Mouse (Mus musculus) hindbrain, embryonic 15.5 days (tissue): ENCODE measurements around the gene Pacsin1. TPM values are rescaled to one million over a fixed set of nuclear protein-coding genes. Genes with fewer than 3 reads are reported as not detected.

ENCODE experiments used
- ATAC-seq: fragments of 200-750 bp; cut with Nextera tagmentation; 2 replicates; pipeline ENCODE4 v1.8.0; 2017; ENCODE audit warnings: low read depth, moderate number of reproducible peaks, moderate TSS enrichment; ENCODE audit not compliant: low FRiP score
- H3K27ac ChIP-seq: fragments of 300-500 bp; sonication (generic); replicated peaks from 2 replicates; pipeline ENCODE4 v1.5.1; 2015; ENCODE audit warnings: mild to moderate bottlenecking, inconsistent platforms
- H3K27me3 ChIP-seq: fragments of 300-500 bp; sonication (generic); 2 replicates; pipeline ENCODE4 v1.6.1; 2015; ENCODE audit warnings: control low read depth, inconsistent platforms
- H3K36me3 ChIP-seq: fragments of 300-500 bp; sonication (generic); 2 replicates; pipeline ENCODE4 v1.6.1; 2015; ENCODE audit warnings: control low read depth, inconsistent platforms
- H3K4me1 ChIP-seq: fragments of 300-500 bp; sonication (generic); replicated peaks from 2 replicates; pipeline ENCODE4 v1.6.1; 2015; ENCODE audit warnings: control low read depth, inconsistent platforms
- H3K4me2 ChIP-seq: fragments of 300-500 bp; sonication (generic); 2 replicates; pipeline ENCODE4 v1.6.1; 2015; ENCODE audit warnings: moderate library complexity, mild to moderate bottlenecking, inconsistent platforms
- H3K4me3 ChIP-seq: fragments of 300-500 bp; sonication (generic); 2 replicates; pipeline ENCODE4 v1.5.1; 2015; ENCODE audit warnings: mild to moderate bottlenecking, inconsistent platforms
- H3K9ac ChIP-seq: fragments of 300-500 bp; sonication (generic); 2 replicates; pipeline ENCODE4 v1.6.1; 2015; ENCODE audit warnings: inconsistent platforms
- H3K9me3 ChIP-seq: fragments of 300-500 bp; sonication (generic); 2 replicates; pipeline ENCODE4 v1.6.1; 2016; ENCODE audit warnings: control low read depth, inconsistent platforms
- WGBS: fragments of 180-500 bp; shearing (Covaris S2); methylation state at CpG from one replicate; pipeline ENCODE4 v1.1.7; 2015; 5-methylcytosine and 5-hydroxymethylcytosine counted together
- polyA plus RNA-seq: library from polyadenylated mRNA; unstranded; fragments of >200 nt; fragmentation: Nextera tagmentation; extraction: Ambion mirVana; gene quantifications from 2 replicates; pipeline ENCODE4 v1.2.1, GENCODE M21; 2015

Pacsin1 gene
- 55.1 and 61.9 TPM in 2 replicates for polyA plus RNA-seq

DNA sequence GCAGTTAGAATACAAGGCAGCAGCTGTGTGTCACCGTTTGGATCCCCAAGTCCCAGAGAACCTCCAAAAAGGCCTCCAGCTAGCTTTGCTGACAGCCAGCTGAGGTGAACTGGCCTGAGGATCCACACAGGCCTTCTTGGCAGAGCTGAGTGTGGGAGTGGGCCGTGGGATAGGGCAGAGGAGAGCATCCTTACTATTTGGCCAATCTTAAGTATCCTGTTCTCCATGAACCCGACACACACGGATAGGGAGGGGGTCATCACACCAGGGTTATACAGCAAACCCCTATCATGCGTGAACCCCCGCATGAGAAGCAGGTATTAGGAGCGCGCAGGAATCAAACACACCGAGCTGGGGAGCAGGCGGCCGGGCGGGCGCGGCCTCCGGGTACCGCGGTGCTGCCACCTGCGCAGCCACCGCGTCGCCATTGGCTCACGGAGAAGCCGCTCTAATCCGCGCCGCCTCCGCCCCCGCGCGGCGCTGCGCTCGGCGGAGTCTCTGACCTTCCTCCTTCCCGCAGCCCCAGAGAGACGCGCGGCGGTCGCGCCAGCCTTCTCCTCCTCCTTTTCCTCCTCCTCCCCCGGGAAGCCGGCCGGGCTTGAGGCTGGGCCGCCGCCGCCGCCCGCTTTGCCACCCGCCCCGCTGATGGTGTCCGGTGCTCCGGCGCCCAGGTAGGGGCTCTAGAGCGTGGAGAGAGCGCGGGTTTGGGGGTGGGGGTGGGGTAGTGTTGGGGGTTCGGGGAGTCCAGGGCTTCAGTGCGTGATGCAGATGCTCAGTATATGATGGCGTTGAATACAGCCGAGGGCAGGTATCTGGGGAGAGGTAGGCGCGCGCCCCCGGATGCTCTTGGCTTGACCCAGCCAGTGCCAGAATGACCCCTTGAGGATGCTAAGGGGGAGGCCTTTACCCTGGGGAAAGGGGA lies at the start of gene Pacsin1:
Pacsin1 (plus strand) TSS at position 421 of the 922 bp plus-strand sequence.
- Histone ChIP-seq H3K9me3 (no peaks in the 10 kb centered on the region), H3K27ac (peak within 1 kb of the TSS; percentile 84), H3K36me3 (no peaks in the 10 kb centered on the region), H3K4me1 (peaks cover 28% of the 10 kb centered on the region), H3K4me2 (peak within 1 kb of the TSS; percentile 83), H3K27me3 (no peaks in the 10 kb centered on the region), H3K9ac (peak within 1 kb of the TSS; percentile 73), H3K4me3 (peak within 1 kb of the TSS; percentile 83)
- ATAC-seq, result peak; percentile 87
- 1% methylated on average over 52 of the region's 65 CpGs for WGBS

DNA sequence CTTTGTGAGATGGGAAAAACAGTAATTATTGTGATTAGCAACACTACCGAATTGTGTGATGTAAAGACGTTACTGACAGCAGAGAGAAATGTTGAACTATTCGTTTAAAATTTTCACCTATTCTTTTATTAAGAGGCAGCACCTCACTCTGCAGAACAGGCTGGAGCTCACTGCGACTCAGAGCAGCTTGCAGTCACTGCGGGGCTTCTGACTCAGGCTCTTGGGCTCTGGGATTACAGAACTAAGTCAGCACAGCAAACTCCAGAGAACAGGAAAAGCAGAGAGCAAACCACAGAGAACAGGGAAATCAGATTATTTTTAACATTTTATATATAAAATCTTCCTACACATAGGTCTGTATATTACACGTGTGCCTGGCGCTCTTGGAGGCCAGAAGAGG lies 45.7 kb upstream of the Pacsin1 start:
- no peaks in the 10 kb centered on the region for H3K27me3 ChIP-seq
- H3K27ac ChIP-seq, result no peak overlapping the region
- WGBS, result 86% methylated on average over 7 of the region's 7 CpGs
- no peak overlapping the region for H3K4me3 ChIP-seq
- H3K9me3 ChIP-seq, result no peaks in the 10 kb centered on the region
- H3K4me2 ChIP-seq, result no peak overlapping the region
- ATAC-seq, result no peak
- H3K36me3 ChIP-seq, result no peaks in the 10 kb centered on the region
- peaks cover 52% of the 10 kb centered on the region for H3K4me1 ChIP-seq
- H3K9ac ChIP-seq, result no peak overlapping the region

DNA sequence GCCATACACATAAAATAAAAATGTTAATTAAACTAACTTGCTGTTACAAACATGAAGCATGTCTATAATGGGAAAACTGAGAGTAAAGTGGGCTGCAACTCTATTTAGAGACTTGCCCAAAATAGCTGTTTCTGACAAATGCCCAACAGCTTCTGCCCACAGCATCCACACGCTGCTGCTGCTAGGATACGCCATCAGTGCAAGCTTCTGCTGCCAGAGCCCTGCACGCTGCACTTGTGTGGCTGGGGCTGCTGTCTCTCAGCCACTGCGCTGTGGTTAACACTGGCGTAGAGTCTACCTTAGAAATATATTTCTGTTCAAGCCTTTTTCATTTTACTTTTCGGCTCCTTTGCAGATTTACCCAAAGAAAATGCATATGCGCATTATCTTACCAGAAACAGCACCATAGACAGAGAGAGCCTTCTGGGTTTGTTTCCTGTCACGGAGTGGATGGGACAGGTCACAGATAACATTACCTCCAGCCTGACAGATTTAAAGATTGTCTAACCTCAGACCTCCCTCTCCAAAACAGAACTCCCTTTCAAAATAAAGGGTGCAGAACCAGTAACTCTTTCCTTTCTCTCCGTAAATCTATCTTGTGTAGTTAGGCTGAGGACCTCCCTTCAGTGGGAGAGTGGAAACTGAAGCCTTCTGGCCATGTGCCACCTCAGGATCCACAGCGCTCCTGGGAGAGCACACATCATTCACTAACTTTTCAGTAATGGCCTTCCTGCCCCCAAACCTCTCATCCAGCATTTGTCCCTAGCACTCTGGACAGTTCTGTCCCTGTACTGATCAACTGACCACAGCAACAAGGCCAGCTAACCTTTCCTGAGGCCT lies 44.4 kb upstream of the Pacsin1 start:
- H3K9ac ChIP-seq, result no peak overlapping the region
- H3K36me3 ChIP-seq, result no peaks in the 10 kb centered on the region
- H3K4me3 ChIP-seq, result no peak overlapping the region
- WGBS, result 69% methylated on average over 10 of the region's 10 CpGs
- H3K9me3 ChIP-seq, result no peaks in the 10 kb centered on the region
- H3K27me3 ChIP-seq, result no peaks in the 10 kb centered on the region
- H3K4me1 ChIP-seq, result peaks cover 48% of the 10 kb centered on the region
- no peak overlapping the region for H3K4me2 ChIP-seq
- peak overlapping the region; percentile 28; the same call in 1 of the 2 replicates for H3K27ac ChIP-seq
- no peak for ATAC-seq

DNA sequence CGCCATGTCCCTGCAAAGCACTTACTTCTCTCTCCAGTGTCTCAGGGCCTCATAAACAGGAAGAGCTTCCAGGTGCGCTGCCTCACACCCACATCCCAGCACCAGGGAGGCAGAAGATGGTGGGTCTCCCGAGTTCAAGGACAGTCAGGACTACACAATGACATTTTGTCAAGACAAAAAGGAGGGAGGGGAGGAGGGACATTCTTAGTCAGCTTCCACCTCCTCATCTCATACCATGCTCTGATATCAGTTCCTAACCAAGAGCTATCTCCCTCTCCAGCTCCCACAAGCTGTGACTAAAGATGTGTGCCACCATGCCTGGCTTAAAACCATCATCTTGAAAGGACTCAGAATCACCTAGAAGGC lies 43.8 kb upstream of the Pacsin1 start:
- WGBS, result 82% methylated on average over 3 of the region's 3 CpGs
- ATAC-seq, result no peak
- H3K27ac ChIP-seq, result 0 out of 2 replicates have a peak overlapping the region, but pooled peaks have one; percentile 28
- H3K36me3 ChIP-seq, result no peaks in the 10 kb centered on the region
- H3K27me3 ChIP-seq, result no peaks in the 10 kb centered on the region
- H3K9ac ChIP-seq, result no peak overlapping the region
- peaks cover 44% of the 10 kb centered on the region for H3K4me1 ChIP-seq
- no peak overlapping the region for H3K4me2 ChIP-seq
- H3K4me3 ChIP-seq, result no peak overlapping the region
- no peaks in the 10 kb centered on the region for H3K9me3 ChIP-seq

DNA sequence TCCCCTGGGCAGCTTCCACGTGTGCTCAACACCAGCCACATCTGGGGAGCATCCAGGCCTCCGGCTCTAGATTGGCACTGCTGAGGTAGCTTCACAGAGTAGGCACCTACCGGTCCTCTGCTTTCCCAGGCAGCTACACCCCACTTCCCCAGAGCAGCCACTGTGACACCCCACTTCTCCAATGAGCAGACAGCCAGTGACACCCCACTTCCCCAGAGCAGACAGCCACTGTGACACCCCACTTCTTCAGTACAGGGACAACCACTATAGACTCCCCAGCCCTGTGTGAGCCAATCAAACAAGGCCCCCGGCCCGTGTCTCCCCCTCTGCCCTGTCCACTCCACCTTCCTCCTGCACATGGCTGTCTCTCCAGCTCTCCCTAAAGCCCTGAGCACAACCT lies 43.3 kb upstream of the Pacsin1 start:
- 89% methylated on average over 5 of the region's 5 CpGs for WGBS
- no peaks in the 10 kb centered on the region for H3K9me3 ChIP-seq
- H3K4me1 ChIP-seq, result peaks cover 44% of the 10 kb centered on the region
- H3K27me3 ChIP-seq, result no peaks in the 10 kb centered on the region
- ATAC-seq, result no peak
- no peak overlapping the region for H3K9ac ChIP-seq
- H3K4me2 ChIP-seq, result no peak overlapping the region
- H3K36me3 ChIP-seq, result no peaks in the 10 kb centered on the region
- no peak overlapping the region for H3K27ac ChIP-seq
- no peak overlapping the region for H3K4me3 ChIP-seq

DNA sequence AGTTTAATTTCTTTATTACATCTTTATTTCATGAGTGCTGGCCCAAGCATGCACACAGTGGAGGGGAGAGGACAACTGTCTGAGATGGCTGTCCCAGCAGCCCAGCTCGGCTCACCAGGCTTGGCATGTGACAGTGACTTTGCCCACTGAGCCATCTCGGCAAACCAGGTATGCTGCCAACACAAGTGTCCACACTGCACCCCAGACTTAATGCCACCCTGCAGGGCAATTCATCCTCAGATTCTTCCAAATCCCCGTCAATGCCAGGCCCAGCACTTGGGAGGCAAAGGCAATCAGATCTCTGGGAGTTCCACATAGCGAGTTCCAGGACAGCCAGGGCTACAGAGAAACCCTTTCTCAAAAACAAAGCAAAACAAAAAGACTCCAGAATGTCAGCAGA lies 42.3 kb upstream of the Pacsin1 start:
- no peak for ATAC-seq
- Histone ChIP-seq H3K27ac (no peak overlapping the region), H3K27me3 (no peaks in the 10 kb centered on the region), H3K4me3 (no peak overlapping the region), H3K9me3 (no peaks in the 10 kb centered on the region), H3K9ac (no peak overlapping the region), H3K4me2 (no peak overlapping the region), H3K36me3 (peaks cover 6% of the 10 kb centered on the region; the same call in 1 of the 2 replicates), H3K4me1 (peaks cover 44% of the 10 kb centered on the region)
- WGBS, result 61% methylated on average over 4 of the region's 4 CpGs

DNA sequence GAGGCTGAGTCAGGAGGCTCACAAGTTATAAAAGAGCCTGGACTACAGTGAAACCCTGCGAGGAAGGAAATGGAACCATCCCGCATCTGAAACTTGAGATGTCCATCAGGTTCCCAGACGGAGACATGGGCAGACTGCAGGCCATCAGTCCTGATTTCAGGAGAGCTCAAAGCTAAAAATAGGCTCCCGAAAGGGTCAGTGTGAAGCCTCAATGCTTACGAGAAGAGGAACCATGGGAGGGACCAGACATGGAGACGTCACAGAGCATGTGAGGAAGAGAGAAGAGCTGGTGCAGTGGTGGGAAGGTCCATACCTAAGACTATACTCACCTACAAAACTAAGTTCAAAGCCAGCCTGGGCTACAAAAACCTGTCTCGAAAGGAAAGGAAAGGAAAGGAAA lies 39.9 kb upstream of the Pacsin1 start:
- Histone ChIP-seq H3K9ac (no peak overlapping the region), H3K4me2 (no peak overlapping the region), H3K27me3 (no peaks in the 10 kb centered on the region), H3K36me3 (peaks cover 6% of the 10 kb centered on the region; the same call in 1 of the 2 replicates), H3K9me3 (no peaks in the 10 kb centered on the region), H3K4me3 (no peak overlapping the region), H3K27ac (no peak overlapping the region), H3K4me1 (peaks cover 60% of the 10 kb centered on the region)
- no peak for ATAC-seq
- WGBS, result 73% methylated on average over 7 of the region's 7 CpGs

DNA sequence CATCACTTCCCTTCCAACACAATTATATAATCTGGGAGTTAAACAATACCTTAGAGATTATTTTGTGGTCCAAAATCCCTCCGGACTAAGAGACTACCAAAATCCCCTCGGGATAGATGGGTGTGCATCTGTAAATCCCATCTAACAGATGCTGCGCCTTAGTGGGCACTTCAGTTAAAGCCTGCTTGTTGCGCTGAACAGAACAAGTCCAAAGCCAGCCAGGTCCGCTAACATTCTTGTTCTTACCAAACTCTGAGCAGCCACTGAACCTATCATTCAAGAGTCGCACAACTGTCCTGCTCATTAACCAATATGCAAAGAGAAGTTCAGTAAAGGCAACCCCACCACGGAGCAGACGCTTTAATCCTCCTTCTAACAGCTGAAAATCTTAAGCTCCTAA lies 34.1 kb upstream of the Pacsin1 start:
- 26% methylated on average over 8 of the region's 8 CpGs for WGBS
- no peak for ATAC-seq
- Histone ChIP-seq H3K4me2 (peak overlapping the region; percentile 66), H3K4me3 (peak overlapping the region; percentile 96), H3K36me3 (peaks cover 6% of the 10 kb centered on the region; the same call in 1 of the 2 replicates), H3K9ac (peak overlapping the region; percentile 99), H3K4me1 (peaks cover 38% of the 10 kb centered on the region), H3K9me3 (no peaks in the 10 kb centered on the region), H3K27me3 (no peaks in the 10 kb centered on the region), H3K27ac (peak overlapping the region; percentile 96)

DNA sequence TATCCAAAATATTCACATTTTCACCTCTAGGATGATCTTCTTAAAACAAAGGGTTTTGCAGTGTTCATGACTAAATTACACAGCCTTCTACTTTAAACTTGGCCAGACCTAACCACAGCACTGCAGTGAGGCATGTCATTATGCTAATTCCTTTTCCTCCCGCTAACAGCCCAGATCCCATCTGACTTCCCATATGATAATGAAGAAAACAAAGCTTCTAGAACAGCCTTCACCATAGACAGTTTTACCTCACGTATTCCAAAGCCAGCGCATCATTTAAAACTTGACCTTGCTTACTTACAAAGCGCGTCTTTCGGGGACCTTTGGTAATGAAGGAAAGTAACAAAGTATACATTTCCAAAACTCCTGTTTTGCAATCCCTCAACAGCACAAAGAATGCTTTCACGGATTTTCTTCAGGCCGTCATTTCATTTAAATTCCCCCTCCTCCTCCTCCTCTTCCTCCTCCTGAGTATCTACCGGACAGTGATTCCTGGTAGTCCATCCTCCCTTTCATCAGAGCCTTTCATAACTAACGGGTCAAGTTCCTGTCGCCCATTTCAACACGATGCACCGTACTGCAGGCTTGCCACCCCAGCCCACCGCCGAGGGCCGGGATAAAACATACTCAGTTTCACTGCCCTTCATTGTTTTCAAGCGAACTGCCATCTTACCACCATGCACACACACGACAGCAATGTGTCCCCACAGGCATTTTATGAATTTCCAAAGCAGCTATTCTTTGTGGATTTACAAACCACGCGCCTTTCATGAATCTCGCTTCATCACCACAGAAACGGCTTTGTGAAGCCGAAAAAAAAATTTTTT lies 33.4 kb upstream of the Pacsin1 start:
- no peaks in the 10 kb centered on the region for H3K27me3 ChIP-seq
- peak overlapping the region; percentile 99 for H3K9ac ChIP-seq
- ATAC-seq, result no peak
- H3K36me3 ChIP-seq, result peaks cover 6% of the 10 kb centered on the region; the same call in 1 of the 2 replicates
- H3K4me3 ChIP-seq, result peak overlapping the region; percentile 96
- H3K27ac ChIP-seq, result peak overlapping the region; percentile 96
- peak overlapping the region; percentile 66 for H3K4me2 ChIP-seq
- 2% methylated on average over 23 of the region's 23 CpGs for WGBS
- H3K9me3 ChIP-seq, result no peaks in the 10 kb centered on the region
- peaks cover 38% of the 10 kb centered on the region for H3K4me1 ChIP-seq

DNA sequence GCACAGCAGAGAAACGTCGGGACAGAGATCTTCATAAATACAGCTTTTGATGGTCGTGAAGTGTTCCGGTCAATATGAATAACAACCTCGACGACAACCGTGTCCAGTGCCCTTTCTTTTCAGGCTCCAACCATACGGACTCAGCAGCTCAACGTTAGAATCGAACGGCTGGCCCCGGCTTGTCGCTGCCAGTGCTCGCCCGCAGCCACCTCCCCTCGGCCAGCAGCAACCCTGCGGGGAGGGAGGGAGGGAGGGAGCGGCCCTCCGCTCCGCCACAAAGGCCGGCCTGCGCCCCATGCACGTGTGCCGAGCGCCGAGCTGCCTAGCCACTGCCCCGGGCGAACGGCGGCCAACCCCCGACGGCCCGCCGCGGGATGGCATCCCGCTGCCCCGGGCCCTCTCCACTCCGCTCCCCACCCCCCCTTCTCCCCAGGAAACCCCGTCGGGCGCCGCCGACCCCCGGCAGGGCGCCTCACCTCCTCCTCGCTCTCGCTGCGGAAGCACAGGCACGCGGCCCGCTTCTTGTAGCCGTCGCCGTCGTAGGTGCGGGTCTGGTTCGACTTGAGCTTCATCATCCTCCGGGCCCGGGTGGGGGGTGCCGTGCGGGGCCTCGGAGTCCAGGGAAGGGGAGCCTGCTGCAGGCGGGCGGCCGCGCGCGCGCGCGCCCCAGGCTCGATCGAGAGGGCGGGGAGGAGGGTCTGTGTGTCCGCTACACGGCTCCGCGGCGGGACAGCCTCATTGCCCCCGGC lies 32.5 kb upstream of the Pacsin1 start:
- Histone ChIP-seq H3K27ac (peak overlapping the region; percentile 96), H3K9ac (peak overlapping the region; percentile 99), H3K4me3 (peak overlapping the region; percentile 96), H3K36me3 (peaks cover under 1% of the 10 kb centered on the region; the same call in 1 of the 2 replicates), H3K4me2 (peak overlapping the region; percentile 66), H3K27me3 (no peaks in the 10 kb centered on the region), H3K4me1 (peaks cover 38% of the 10 kb centered on the region), H3K9me3 (no peaks in the 10 kb centered on the region)
- peak; percentile 44 for ATAC-seq
- 2% methylated on average over 52 of the region's 80 CpGs for WGBS
